Mouse (Mus musculus) bone marrow, adult 2 months (tissue): ENCODE data around the gene LTO1. TPM values are rescaled to one million over a fixed set of nuclear protein-coding genes. Genes with fewer than 3 reads are reported as not detected.
A peak's percentile ranks its signal among the peaks of the same experiment; 100 is the strongest.
"Not testable (repeated sequence)": the region's sequence is repeated elsewhere in the genome, so short reads cannot be mapped to it uniquely, and the experiment has no call there.

Experiments used
- H3K27ac ChIP-seq: fragments of 200-500 bp; 2 replicates; pipeline ENCODE4 v1.5.1; 2012; ENCODE audit warnings: low read depth, mild to moderate bottlenecking, control low read depth, inconsistent platforms, low read length; ENCODE audit not compliant: control insufficient read depth, poor library complexity, insufficient read depth
- H3K4me1 ChIP-seq: fragments of 200-500 bp; 2 replicates; pipeline ENCODE4 v1.6.1; 2011; ENCODE audit warnings: low read length; ENCODE audit not compliant: control insufficient read depth, insufficient read depth
- H3K4me3 ChIP-seq: fragments of 200-500 bp; replicated peaks from 2 replicates; pipeline ENCODE3; 2011; ENCODE audit warnings: mild to moderate bottlenecking, low read depth, low read length, control low read depth; ENCODE audit not compliant: control insufficient read depth
- CTCF ChIP-seq: fragments of 200-500 bp; IDR thresholded peaks from 2 replicates; pipeline ENCODE4 v1.5.1; 2011; ENCODE audit warnings: low read length, control low read depth; ENCODE audit not compliant: control insufficient read depth, insufficient read depth
- POLR2A ChIP-seq: fragments of 200-500 bp; IDR thresholded peaks from 2 replicates; pipeline ENCODE4 v1.6.1; 2011; ENCODE audit warnings: low read depth, mild to moderate bottlenecking, control low read depth, low read length, borderline replicate concordance; ENCODE audit not compliant: control insufficient read depth
- WGBS: fragments of 180-500 bp; shearing (Covaris S2); methylation state at CpG from one replicate; pipeline ENCODE4 v1.1.7; 2018; 5-methylcytosine and 5-hydroxymethylcytosine counted together
- polyA plus RNA-seq: library from polyadenylated mRNA; stranded (reverse); fragments of >200 nt; gene quantifications from 2 replicates; pipeline ENCODE4 v1.2.4, GENCODE M21; 2011; ENCODE audit warnings: low replicate concordance; ENCODE audit not compliant: missing spikeins, insufficient read depth, insufficient read length

The LTO1 gene
- polyA plus RNA-seq, 1 experiment, result 25.8 TPM

GRCm38 (mm10) chr7:144887672-144888071 is 27.2 kb upstream of the LTO1 start:
- Histone ChIP-seq H3K4me3 (no peak overlapping the region), H3K27ac (no peak overlapping the region), H3K4me1 (no peaks in the 10 kb centered on the region)
- TF ChIP-seq CTCF (no peak), POLR2A (no peak)
- whole genome bisulfite sequencing, result 74% methylated on average over 2 of the region's 2 CpGs

- 22% methylated on average over 18 of the region's 18 CpGs for WGBS
- Histone ChIP-seq H3K27ac (no peak overlapping the region), H3K4me1 (no peaks in the 10 kb centered on the region), H3K4me3 (no peak overlapping the region)
- TF ChIP-seq POLR2A (no peak), CTCF (no peak)
These were observed 26.2 kb upstream of the LTO1 start for GRCm38 (mm10) chr7:144888564-144889299.

GRCm38 (mm10) chr7:144890661-144891060 is 24.2 kb upstream of the LTO1 start:
- 84% methylated on average over 1 of the region's 1 CpGs for WGBS
- H3K27ac ChIP-seq, H3K4me1 ChIP-seq, H3K4me3 ChIP-seq: not testable (repeated sequence)

GRCm38 (mm10) chr7:144891863-144892262 is 23.0 kb upstream of the LTO1 start:
- Histone ChIP-seq H3K4me3 (no peak overlapping the region), H3K4me1 (peaks cover 1% of the 10 kb centered on the region), H3K27ac (no peak overlapping the region)
- 78% methylated on average over 2 of the region's 2 CpGs for WGBS
- TF ChIP-seq POLR2A, result no peak
- TF ChIP-seq CTCF, result no peak

- H3K4me3 ChIP-seq, result no peak overlapping the region
- 60% methylated on average over 6 of the region's 6 CpGs for WGBS
- no peak overlapping the region for H3K27ac ChIP-seq
- H3K4me1 ChIP-seq, result peaks cover 1% of the 10 kb centered on the region
- no peak for TF ChIP-seq CTCF
- no peak for TF ChIP-seq POLR2A
These were observed 22.6 kb upstream of the LTO1 start for GRCm38 (mm10) chr7:144892322-144892721.

GRCm38 (mm10) chr7:144894191-144894590 is 20.7 kb upstream of the LTO1 start:
- no peak overlapping the region for H3K4me3 ChIP-seq
- peaks cover 1% of the 10 kb centered on the region for H3K4me1 ChIP-seq
- H3K27ac ChIP-seq, result no peak overlapping the region
- 8% methylated on average over 5 of the region's 5 CpGs for WGBS
- TF ChIP-seq POLR2A (no peak), CTCF (no peak)

- 10% methylated on average over 4 of the region's 4 CpGs for WGBS
- no peak overlapping the region for H3K4me3 ChIP-seq
- no peak overlapping the region for H3K27ac ChIP-seq
- peaks cover 1% of the 10 kb centered on the region for H3K4me1 ChIP-seq
- no peak for TF ChIP-seq CTCF
- no peak for TF ChIP-seq POLR2A
These were observed 20.2 kb upstream of the LTO1 start for GRCm38 (mm10) chr7:144894706-144895105.

- peak overlapping the region; percentile 26 for H3K4me3 ChIP-seq
- TF ChIP-seq POLR2A (no peak), CTCF (peak; percentile 71)
- 2% methylated on average over 37 of the region's 37 CpGs for WGBS
These were observed 19.4 kb upstream of the LTO1 start for GRCm38 (mm10) chr7:144895305-144896111.

More at GRCm38 (mm10) chr7:144895305-144896111, 19.4 kb upstream of the LTO1 start:
- Histone ChIP-seq H3K27ac (no peak overlapping the region), H3K4me1 (peaks cover 1% of the 10 kb centered on the region)
